Mouse (Mus musculus): ENCODE measurements around the gene Olfm3.

The Olfm3 gene

GRCm38 (mm10) chr3:114903924-114904438 lies at the start of gene Olfm3:
Olfm3 (plus strand) TSS chr3:114904078.
- in situ Hi-C loops (cut with MboI, MseI), result loop anchor here in 1 of 2 experiments (25.0 kb wide), 1 partner anchor 1783 kb away; the partner anchor contains the start of gene Gm43191

GRCm38 (mm10) chr3:114889764-114890163 lies 14.1 kb upstream of the Olfm3 start:
- in situ Hi-C loops (cut with MboI, MseI), result no loop called here

- in situ Hi-C loops (cut with MboI, MseI), result loop anchor here in 1 of 2 experiments (25.0 kb wide), 1 partner anchor 1782 kb away; the partner anchor contains the start of gene Gm43191
Observed at GRCm38 (mm10) chr3:114904633-114905423, 950 bp downstream of the Olfm3 start.

- in situ Hi-C loops (cut with MboI, MseI), result loop anchor here in 1 of 2 experiments (25.0 kb wide), 1 partner anchor 1780 kb away; the partner anchor contains the start of gene Gm43191
Observed at GRCm38 (mm10) chr3:114907537-114907936, 3.7 kb downstream of the Olfm3 start.

GRCm38 (mm10) chr3:114908846-114909245 lies 5.0 kb downstream of the Olfm3 start:
- in situ Hi-C loops (cut with MboI, MseI), result loop anchor here in 1 of 2 experiments (25.0 kb wide), 1 partner anchor 1778 kb away; the partner anchor contains the start of gene Gm43191

- in situ Hi-C loops (cut with MboI, MseI), result loop anchor here (10.0 to 25.0 kb wide), 2 partner anchors 1155 to 1767 kb away; partner anchors contain the start of gene Gm43191 (in 1 of the 2)
Observed at GRCm38 (mm10) chr3:114920102-114920501, 16.2 kb downstream of the Olfm3 start.

GRCm38 (mm10) chr3:114929605-114930004 lies 25.7 kb downstream of the Olfm3 start:
- in situ Hi-C loops (cut with MboI, MseI), result loop anchor here in 1 of 2 experiments (10.0 kb wide), 1 partner anchor 1145 kb away; no protein-coding TSS in a partner anchor

- in situ Hi-C loops (cut with MboI, MseI), result no loop called here
Observed at GRCm38 (mm10) chr3:114930336-114930735, 26.5 kb downstream of the Olfm3 start.

GRCm38 (mm10) chr3:114930796-114931195 lies 26.9 kb downstream of the Olfm3 start:
- in situ Hi-C loops (cut with MboI, MseI), result no loop called here

- in situ Hi-C loops (cut with MboI, MseI), result no loop called here
Observed at GRCm38 (mm10) chr3:114932881-114933280, 29.0 kb downstream of the Olfm3 start.

GRCm38 (mm10) chr3:114954904-114955303 lies 51.0 kb downstream of the Olfm3 start:
- in situ Hi-C loops (cut with MboI, MseI), result loop anchor here in 1 of 2 experiments (5.0 kb wide), 1 partner anchor 62 kb away; no protein-coding TSS in a partner anchor

GRCm38 (mm10) chr3:114959311-114959967 lies 55.6 kb downstream of the Olfm3 start:
- in situ Hi-C loops (cut with MboI, MseI), result no loop called here

GRCm38 (mm10) chr3:114962316-114963083 lies 58.6 kb downstream of the Olfm3 start:
- in situ Hi-C loops (cut with MboI, MseI), result loop anchor here in 1 of 2 experiments (10.0 kb wide), 1 partner anchor 1722 kb away; the partner anchor contains the start of gene Gm43191

- in situ Hi-C loops (cut with MboI, MseI), result no loop called here
Observed at GRCm38 (mm10) chr3:114971183-114971582, 67.3 kb downstream of the Olfm3 start.

- in situ Hi-C loops (cut with MboI, MseI), result no loop called here
Observed at GRCm38 (mm10) chr3:114972522-114972921, 68.6 kb downstream of the Olfm3 start.

GRCm38 (mm10) chr3:114990828-114991227 lies 87.0 kb downstream of the Olfm3 start:
- in situ Hi-C loops (cut with MboI, MseI), result loop anchor here in 1 of 2 experiments (5.0 kb wide), 1 partner anchor 49 kb away; no protein-coding TSS in a partner anchor

GRCm38 (mm10) chr3:114995956-114996355 lies 92.1 kb downstream of the Olfm3 start:
- in situ Hi-C loops (cut with MboI, MseI), result no loop called here

- in situ Hi-C loops (cut with MboI, MseI), result no loop called here
Observed at GRCm38 (mm10) chr3:115027560-115027959, 123.7 kb downstream of the Olfm3 start.

- in situ Hi-C loops (cut with MboI, MseI), result no loop called here
Observed at GRCm38 (mm10) chr3:115028046-115028445, 124.2 kb downstream of the Olfm3 start.

GRCm38 (mm10) chr3:115028611-115029010 lies 124.7 kb downstream of the Olfm3 start:
- in situ Hi-C loops (cut with MboI, MseI), result no loop called here

- in situ Hi-C loops (cut with MboI, MseI), result no loop called here
Observed at GRCm38 (mm10) chr3:115049060-115049459, 145.2 kb downstream of the Olfm3 start.
